19 mouse cellular contexts compared by ENCODE assay signal in the genomic region with DNA sequence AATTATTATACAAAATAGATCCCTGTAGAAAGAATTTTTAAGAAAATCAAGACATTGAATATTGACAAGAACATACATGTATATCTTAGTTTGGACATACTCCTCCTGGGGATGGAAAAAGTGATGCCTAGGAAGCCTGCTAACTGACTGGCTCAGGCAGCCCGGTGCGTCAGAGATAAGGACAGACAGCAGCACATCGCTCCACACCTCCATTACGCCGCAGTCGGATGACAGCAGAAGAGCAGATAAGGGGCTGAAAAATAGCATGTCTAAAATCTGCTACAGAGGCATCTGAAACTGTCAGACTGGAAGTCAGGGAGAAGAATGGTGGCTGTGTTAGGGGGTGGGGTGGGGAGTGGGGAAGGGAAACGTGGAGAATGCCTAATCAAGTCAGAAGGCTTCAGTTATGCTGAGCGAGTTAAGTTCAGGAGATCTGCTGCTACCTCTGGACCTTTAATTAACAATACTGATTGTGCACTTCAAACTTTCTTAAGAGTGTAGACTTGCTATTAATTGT. TPM values are rescaled to one million over a fixed set of nuclear protein-coding genes. Genes with fewer than 3 reads are reported as not detected.
DNase-seq lines count a peak whose midpoint lies in the region; ATAC-seq lines count a peak whose summit lies in the region.
"Had no signal": no experiment of that assay in that cellular context is flagged by ENCODE, and none has a peak within 500 bp of the region (broad histone marks: within the 10 kb centered on the region; RNA-seq: fewer than 3 reads in every experiment).

No protein-coding gene starts in this region.

- no peak for DNase-seq in heart, postnatal 14 days
- DNase-seq in spleen, postnatal 36 days (ENCODE audit: low spot score in 2 of 2): peak; percentile 17 to 34
- no peak for DNase-seq in spleen, postnatal 14 days (ENCODE audit: low spot score in 2 of 2)
- DNase-seq in left cerebral cortex, adult 8-10 months (ENCODE audit: low spot score in 2 of 2): no peak
- no peak for DNase-seq in left cerebral cortex, postnatal 25 days (ENCODE audit: low spot score in 2 of 2)
- no peak for DNase-seq in adrenal gland, adult 18-20 months (ENCODE audit: low spot score in 2 of 2)
- DNase-seq: cerebellum, postnatal 14 days; gastrocnemius, postnatal 36 days; kidney, adult 11 months; kidney, postnatal 36 days; layer of hippocampus, postnatal 36 days; lung, postnatal 36 days; right cerebral cortex, postnatal 14 days; thymus, postnatal 36 days had no signal

- peak overlapping the region; percentile 74; the same call in 1 of the 2 replicates for H3K27ac ChIP-seq in heart, embryonic 13.5 days (replicated peaks)
- no peak overlapping the region for H3K27ac ChIP-seq in hindbrain, embryonic 16.5 days (ENCODE audit: low read depth, low read length)
- H3K27ac ChIP-seq: embryonic facial prominence, embryonic 12.5 days; forebrain, embryonic 13.5 days; limb, embryonic 13.5 days had no signal

- peaks cover 20% of the 10 kb centered on the region for H3K4me1 ChIP-seq in heart, embryonic 13.5 days
- no peaks in the 10 kb centered on the region for H3K4me1 ChIP-seq in hindbrain, embryonic 16.5 days (ENCODE audit: control insufficient read depth, insufficient read depth, low read depth, low read length)
- H3K4me1 ChIP-seq: embryonic facial prominence, embryonic 12.5 days; forebrain, embryonic 13.5 days had no signal

- H3K9me3 ChIP-seq in heart, embryonic 13.5 days: no peaks in the 10 kb centered on the region
- no peaks in the 10 kb centered on the region for H3K9me3 ChIP-seq in hindbrain, embryonic 16.5 days (ENCODE audit: control insufficient read depth, low read length)
- H3K9me3 ChIP-seq: embryonic facial prominence, embryonic 12.5 days; forebrain, embryonic 13.5 days; limb, embryonic 13.5 days had no signal

- H3K9ac ChIP-seq in heart, embryonic 13.5 days: no peak overlapping the region
- no peak overlapping the region for H3K9ac ChIP-seq in hindbrain, embryonic 16.5 days (ENCODE audit: low read depth, low read length)
- H3K9ac ChIP-seq: embryonic facial prominence, embryonic 12.5 days; forebrain, embryonic 13.5 days; limb, embryonic 13.5 days had no signal

- H3K27me3 ChIP-seq in heart, embryonic 13.5 days (replicated peaks): no peaks in the 10 kb centered on the region
- no peaks in the 10 kb centered on the region for H3K27me3 ChIP-seq in hindbrain, embryonic 16.5 days (replicated peaks; ENCODE audit: control insufficient read depth, insufficient read depth, low read length)
- H3K27me3 ChIP-seq: embryonic facial prominence, embryonic 12.5 days; forebrain, embryonic 13.5 days; limb, embryonic 13.5 days had no signal

- 11% methylated on average over 8 of the region's 8 CpGs for WGBS in heart, embryonic 13.5 days
- 66% methylated on average over 8 of the region's 8 CpGs for WGBS in hindbrain, embryonic 16.5 days

- H3K36me3 ChIP-seq in heart, embryonic 13.5 days: no peaks in the 10 kb centered on the region
- H3K36me3 ChIP-seq in hindbrain, embryonic 16.5 days (ENCODE audit: control insufficient read depth, insufficient read depth, low read length): no peaks in the 10 kb centered on the region
- H3K36me3 ChIP-seq: embryonic facial prominence, embryonic 12.5 days; limb, embryonic 13.5 days had no signal

- ATAC-seq in heart, embryonic 13.5 days (ENCODE audit: extremely low read depth, insufficient number of reproducible peaks, low FRiP score, low TSS enrichment): peak; percentile 68
- ATAC-seq in hindbrain, embryonic 16.5 days: peak; percentile 73
- ATAC-seq: forebrain, embryonic 13.5 days had no signal

- peak overlapping the region; percentile 47 for H3K4me2 ChIP-seq in heart, embryonic 13.5 days
- H3K4me2 ChIP-seq in hindbrain, embryonic 16.5 days (ENCODE audit: low read length): no peak overlapping the region
- H3K4me2 ChIP-seq: embryonic facial prominence, embryonic 12.5 days; forebrain, embryonic 13.5 days; limb, embryonic 13.5 days had no signal

- H3K4me3 ChIP-seq in heart, embryonic 13.5 days: no peak overlapping the region
- H3K4me3 ChIP-seq in hindbrain, embryonic 16.5 days (ENCODE audit: low read length): no peak overlapping the region
- H3K4me3 ChIP-seq: embryonic facial prominence, embryonic 12.5 days; forebrain, embryonic 13.5 days; limb, embryonic 13.5 days had no signal

- intact Hi-C loops in heart, postnatal 14 days (cut with DNase I): no loop called here
- intact Hi-C loops in left cerebral cortex, postnatal 25 days (cut with DNase I): no loop called here

RNA-seq across cellular contexts. Expression of a gene that starts 22.5 kb away (rescaled TPM):
- 24.3 and 28.1 TPM in 2 replicates for polyA plus RNA-seq in heart, embryonic 13.5 days (2015; fragmentation: Nextera tagmentation; extraction: Ambion mirVana)
- total RNA-seq in heart, postnatal 14 days (2021): 1 to 10 TPM; 6.3 to 9.1 TPM
- 75.5 and 81.0 TPM in 2 replicates for polyA plus RNA-seq in hindbrain, embryonic 16.5 days (2015; fragmentation: Nextera tagmentation; extraction: Ambion mirVana)
- total RNA-seq in left cerebral cortex, adult 8-10 months (2022): 10 to 100 TPM; 61.4 to 71.1 (median 66.2) TPM
- total RNA-seq in left cerebral cortex, postnatal 25 days (2021): 10 to 100 TPM; 61.9 to 62.3 TPM
- total RNA-seq in adrenal gland, adult 18-20 months (2021): 10 to 100 TPM; 20.2 to 38.2 TPM

Comparison
In these comparisons a context has a peak if more than half of its experiments do, and no peak if none do; other contexts are left out.
1. DNase-seq: peak in spleen, postnatal 36 days (2 of 2); none in heart, postnatal 14 days (0 of 2), spleen, postnatal 14 days (0 of 2), left cerebral cortex, adult 8-10 months (0 of 2), left cerebral cortex, postnatal 25 days (0 of 2) and adrenal gland, adult 18-20 months (0 of 2).